Mouse (Mus musculus) liver, embryonic 12.5 days (tissue): Measurements from ENCODE around the gene Cldn15. TPM values are rescaled to one million over a fixed set of nuclear protein-coding genes. Genes with fewer than 3 reads are reported as not detected.

Experiments
- microRNA counts: library from miRNA; unstranded; fragments of <30 nt; microRNA quantifications from one replicate; lab custom pipeline; 2017
- microRNA-seq: library from miRNA; unstranded; fragments of <30 nt; microRNA quantifications from one replicate; pipeline ENCODE4, GENCODE M21; 2017
- polyA plus RNA-seq: library from polyadenylated mRNA; unstranded; fragments of >200 nt; fragmentation: Nextera tagmentation; extraction: Ambion mirVana; gene quantifications from 2 replicates; pipeline ENCODE4 v1.2.1, GENCODE M21; 2016

The Cldn15 gene
- polyA plus RNA-seq, 1 experiment from 2014 or later: 2.2 TPM

MicroRNAs within 50 kb of the gene (microRNA counts, 519-probe panel; counts per million panel counts)
- microRNA mmu-miR-702 (lab: Ali Mortazavi, UCI): 582 counts per million, percentile 70 among the panel's probes with 10 or more counts

Small RNA genes lying within 50 kb of the gene (microRNA-seq; reads per million reads assigned to microRNA genes)
- gene Mir702: 34.4 reads per million, percentile 37 among the genes with 10 or more reads in this experiment

Other genes starting within 250 kb of the Cldn15 start
- 2.6 and 4.0 TPM in 2 replicates for gene Col26a1, start 83.4 kb upstream of the Cldn15 start, polyA plus RNA-seq
- gene Ift22, start 58.5 kb upstream of the Cldn15 start, polyA plus RNA-seq: 15.4 and 15.7 TPM in 2 replicates
- 210 and 211 TPM in 2 replicates for gene Fis1, start 13.3 kb upstream of the Cldn15 start, polyA plus RNA-seq
- gene Plod3, start 20.4 kb downstream of the Cldn15 start, polyA plus RNA-seq: 17.3 and 22.1 TPM in 2 replicates
- 67.0 and 68.7 TPM in 2 replicates for gene Znhit1, start 21.4 kb downstream of the Cldn15 start, polyA plus RNA-seq
- not detected in 2 replicates for gene Vgf, start 59.8 kb downstream of the Cldn15 start, polyA plus RNA-seq
- gene Ap1s1, start 79.5 kb downstream of the Cldn15 start, polyA plus RNA-seq: 119 and 121 TPM in 2 replicates
- gene Serpine1, start 105.7 kb downstream of the Cldn15 start, polyA plus RNA-seq: 0.19 TPM in 1 of 2 replicates, not detected in the other
- 8.6 and 10.3 TPM in 2 replicates for gene Trim56, start 149.6 kb downstream of the Cldn15 start, polyA plus RNA-seq
- gene Muc3, start 182.7 kb downstream of the Cldn15 start, polyA plus RNA-seq: not detected in 2 replicates
- gene Muc3a, start 245.8 kb downstream of the Cldn15 start, polyA plus RNA-seq: 0.14 TPM in 1 of 2 replicates, not detected in the other